Mouse (Mus musculus) limb, embryonic 15.5 days (tissue): Measurements from ENCODE around the gene Gadd45b. TPM values are rescaled to one million over a fixed set of nuclear protein-coding genes. Genes with fewer than 3 reads are reported as not detected.

Experiments
- polyA plus RNA-seq: library from polyadenylated mRNA; unstranded; fragments of >200 nt; fragmentation: Nextera tagmentation; extraction: Ambion mirVana; gene quantifications from 2 replicates; pipeline ENCODE4 v1.2.1, GENCODE M21; 2015

Gadd45b gene
- polyA plus RNA-seq, 1 experiment from 2014 or later: 44.4 TPM

Other genes starting within 250 kb of the Gadd45b start
- gene Mob3a, start 228.1 kb upstream of the Gadd45b start, polyA plus RNA-seq: 55.8 and 57.7 TPM in 2 replicates
- gene Izumo4, start 227.9 kb upstream of the Gadd45b start, polyA plus RNA-seq: 25.9 and 31.0 TPM in 2 replicates
- gene Ap3d1, start 187.8 kb upstream of the Gadd45b start, polyA plus RNA-seq: 72.3 and 75.0 TPM in 2 replicates
- 14.2 and 15.3 TPM in 2 replicates for gene Dot1l, start 174.9 kb upstream of the Gadd45b start, polyA plus RNA-seq
- gene Sf3a2, start 131.9 kb upstream of the Gadd45b start, polyA plus RNA-seq: 59.0 and 71.7 TPM in 2 replicates
- gene Plekhj1, start 131.4 kb upstream of the Gadd45b start, polyA plus RNA-seq: 119 and 124 TPM in 2 replicates
- not detected in 2 replicates for gene Amh, start 124.8 kb upstream of the Gadd45b start, polyA plus RNA-seq
- 7.5 and 26.8 TPM in 2 replicates for gene Jsrp1, start 116.6 kb upstream of the Gadd45b start, polyA plus RNA-seq
- 1,708 and 1,872 TPM in 2 replicates for gene Oaz1, start 103.4 kb upstream of the Gadd45b start, polyA plus RNA-seq
- gene Lingo3, start 86.0 kb upstream of the Gadd45b start, polyA plus RNA-seq: 0.86 and 0.92 TPM in 2 replicates
- gene Lsm7, start 74.9 kb upstream of the Gadd45b start, polyA plus RNA-seq: 231 and 258 TPM in 2 replicates
- gene Sppl2b, start 74.8 kb upstream of the Gadd45b start, polyA plus RNA-seq: 44.5 and 47.4 TPM in 2 replicates
- gene Tmprss9, start 58.2 kb upstream of the Gadd45b start, polyA plus RNA-seq: 0.05 TPM in 1 of 2 replicates, not detected in the other
- gene Timm13, start 29.1 kb upstream of the Gadd45b start, polyA plus RNA-seq: 312 and 329 TPM in 2 replicates
- gene Lmnb2, start 11.8 kb upstream of the Gadd45b start, polyA plus RNA-seq: 51.6 and 58.2 TPM in 2 replicates
- gene Gng7, start 84.9 kb downstream of the Gadd45b start, polyA plus RNA-seq: 7.7 and 8.7 TPM in 2 replicates
- gene Diras1, start 95.6 kb downstream of the Gadd45b start, polyA plus RNA-seq: 0.05 and 0.29 TPM in 2 replicates
- 21.3 and 21.8 TPM in 2 replicates for gene Slc39a3, start 107.4 kb downstream of the Gadd45b start, polyA plus RNA-seq
- 200 and 204 TPM in 2 replicates for gene Sgta, start 130.1 kb downstream of the Gadd45b start, polyA plus RNA-seq
- 79.3 and 91.0 TPM in 2 replicates for gene Thop1, start 140.0 kb downstream of the Gadd45b start, polyA plus RNA-seq
- gene Creb3l3, start 168.8 kb downstream of the Gadd45b start, polyA plus RNA-seq: 0.73 and 1.5 TPM in 2 replicates
- gene Map2k2, start 175.8 kb downstream of the Gadd45b start, polyA plus RNA-seq: 165 and 167 TPM in 2 replicates
- gene Zbtb7a, start 205.1 kb downstream of the Gadd45b start, polyA plus RNA-seq: 58.6 and 61.4 TPM in 2 replicates
- gene Pias4, start 237.8 kb downstream of the Gadd45b start, polyA plus RNA-seq: 48.0 and 50.6 TPM in 2 replicates
- gene Eef2, start 246.6 kb downstream of the Gadd45b start, polyA plus RNA-seq: 564 and 615 TPM in 2 replicates